Mouse (Mus musculus): Measurements from ENCODE around the gene Gcg.

Gene Gcg

GRCm38 (mm10) chr2:62459241-62460174 is 23.9 kb downstream of the Gcg start:
- DNase-seq: no peak

GRCm38 (mm10) chr2:62458070-62458469 is 25.4 kb downstream of the Gcg start:
- DNase-seq: no peak

- DNase-seq: no peak
These were observed 28.5 kb downstream of the Gcg start for GRCm38 (mm10) chr2:62454991-62455390.

GRCm38 (mm10) chr2:62454033-62454432 is 29.4 kb downstream of the Gcg start:
- DNase-seq: no peak

- no peak for DNase-seq
These were observed 33.1 kb downstream of the Gcg start for GRCm38 (mm10) chr2:62450364-62450763.

- DNase-seq: no peak
These were observed 33.6 kb downstream of the Gcg start for GRCm38 (mm10) chr2:62449692-62450346.

- no peak for DNase-seq
These were observed 42.5 kb downstream of the Gcg start for GRCm38 (mm10) chr2:62440802-62441544.

- DNase-seq: no peak
These were observed 43.4 kb downstream of the Gcg start for GRCm38 (mm10) chr2:62440083-62440482.

- DNase-seq: no peak
These were observed 52.1 kb downstream of the Gcg start for GRCm38 (mm10) chr2:62431245-62431795.

GRCm38 (mm10) chr2:62425941-62426340 is 57.5 kb downstream of the Gcg start:
- DNase-seq: peak in 1 of 2 experiments; percentile 4
